Mouse (Mus musculus): ENCODE results near the gene Trim71.

- TF ChIP-seq POLR2A (IDR thresholded peaks at IDR 0.05; ENCODE audit: insufficient read length, low read depth) (no peak), E2F4 (IDR thresholded peaks at IDR 0.05; ENCODE audit: insufficient read depth) (no peak), CEBPB (IDR thresholded peaks at IDR 0.05; ENCODE audit: insufficient read depth, poor library complexity, severe bottlenecking) (no peak)
Observed at GRCm38 (mm10) chr9:114533848-114534247, 30.3 kb downstream of the Trim71 start.
